Mouse (Mus musculus): ENCODE measurements around the gene Hoxd11. TPM values are rescaled to one million over a fixed set of nuclear protein-coding genes. Genes with fewer than 3 reads are reported as not detected.

Gene Hoxd11
- polyA plus RNA-seq, 1 experiment = 2.8 TPM

DNA sequence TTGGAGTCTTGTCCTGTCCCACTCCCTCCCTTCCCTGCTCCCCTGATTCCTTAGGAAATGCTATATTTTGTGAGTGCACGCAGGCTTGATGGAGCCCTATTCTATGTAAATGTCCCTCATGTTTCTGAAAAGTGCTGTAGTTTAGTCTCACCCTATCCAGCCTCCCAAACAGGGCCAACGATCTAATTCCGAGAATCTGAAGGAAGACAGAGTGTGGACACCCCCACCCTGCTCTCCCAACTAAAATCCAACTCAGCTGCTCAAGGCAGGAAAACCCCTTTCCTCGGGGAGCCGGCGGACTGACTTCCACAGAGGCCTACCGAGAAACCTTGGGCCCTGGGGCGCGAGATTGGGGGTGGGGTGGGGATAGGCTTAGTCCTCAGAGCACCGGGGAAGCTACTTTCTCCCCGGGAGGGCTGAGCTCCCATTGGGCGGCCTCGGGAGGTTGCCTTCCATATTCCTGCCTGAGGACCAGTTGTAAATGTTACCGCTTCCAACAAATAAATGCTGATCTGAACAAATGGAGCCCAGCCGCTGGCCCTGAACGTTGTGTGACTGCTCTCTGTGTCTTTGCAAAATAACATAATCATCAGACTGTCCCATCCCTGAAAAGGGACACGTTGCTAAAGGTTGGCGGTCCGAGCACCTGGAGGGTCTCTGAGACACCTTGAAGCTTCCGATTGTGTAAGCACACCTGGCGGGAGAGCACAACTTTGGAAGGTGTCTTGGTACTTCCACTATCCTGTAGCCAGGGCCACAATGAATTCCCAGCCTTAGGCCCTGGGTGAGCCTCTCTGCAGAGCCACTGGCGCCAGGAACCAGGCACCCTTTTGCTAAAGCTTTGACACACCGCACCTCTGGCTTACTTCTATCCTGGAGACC lies 20.5 kb downstream of the Hoxd11 start:
- TF ChIP-seq POLR2A (IDR thresholded peaks at IDR 0.05; ENCODE audit: low read depth, low read length) (no peak), CTCF (IDR thresholded peaks at IDR 0.05; ENCODE audit: borderline replicate concordance, insufficient read depth, low read length) (no peak)
- Histone ChIP-seq H3K4me3 (ENCODE audit: insufficient read depth, low read length) (no peak overlapping the region), H3K4me1 (ENCODE audit: control insufficient read depth, insufficient read depth, low read length) (no peaks in the 10 kb centered on the region), H3K27ac (ENCODE audit: insufficient read depth, low read length) (no peak overlapping the region)

DNA sequence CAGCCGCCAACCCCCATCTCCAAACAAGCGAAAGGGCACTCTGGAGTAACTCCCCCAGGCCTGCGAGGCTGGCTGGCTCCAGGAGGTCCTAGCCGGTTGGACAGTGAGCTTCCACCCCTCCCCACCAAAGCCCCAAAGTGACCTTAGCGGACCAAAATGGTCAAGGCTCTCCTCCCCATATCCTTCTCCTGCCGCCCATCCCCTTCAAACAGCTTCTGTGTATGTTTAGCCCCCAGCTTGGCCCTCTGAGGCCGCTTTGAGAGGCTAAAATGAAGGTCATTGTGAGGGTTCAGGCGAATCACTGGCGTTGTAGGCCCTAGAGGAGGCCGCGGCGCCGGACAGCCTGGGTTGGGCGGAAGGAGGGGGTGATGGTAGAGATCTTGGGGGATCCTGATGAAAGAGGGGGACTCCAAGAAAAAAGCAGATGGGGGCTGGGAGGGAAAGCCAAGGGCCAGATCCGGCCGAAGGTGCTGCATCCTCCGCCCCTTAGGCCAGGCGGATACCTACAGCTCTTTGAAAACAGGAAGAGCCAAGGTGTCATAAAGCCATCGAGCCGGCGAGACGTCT lies 21.3 kb downstream of the Hoxd11 start:
- no peaks in the 10 kb centered on the region for H3K4me1 ChIP-seq (ENCODE audit: control insufficient read depth, insufficient read depth, low read length)
- no peak overlapping the region for H3K4me3 ChIP-seq (ENCODE audit: insufficient read depth, low read length)
- TF ChIP-seq POLR2A (IDR thresholded peaks at IDR 0.05; ENCODE audit: low read depth, low read length) = no peak
- no peak for TF ChIP-seq CTCF (IDR thresholded peaks at IDR 0.05; ENCODE audit: borderline replicate concordance, insufficient read depth, low read length)
- H3K27ac ChIP-seq (ENCODE audit: insufficient read depth, low read length) = no peak overlapping the region

GRCm38 (mm10) chr2:74701949-74702819 lies 22.8 kb downstream of the Hoxd11 start:
- Histone ChIP-seq H3K4me3 (ENCODE audit: insufficient read depth, low read length) (no peak overlapping the region), H3K4me1 (ENCODE audit: control insufficient read depth, insufficient read depth, low read length) (no peaks in the 10 kb centered on the region), H3K27ac (ENCODE audit: insufficient read depth, low read length) (no peak overlapping the region)
- TF ChIP-seq CTCF (IDR thresholded peaks at IDR 0.05; ENCODE audit: borderline replicate concordance, insufficient read depth, low read length) (peak; percentile 77), POLR2A (IDR thresholded peaks at IDR 0.05; ENCODE audit: low read depth, low read length) (no peak)

DNA sequence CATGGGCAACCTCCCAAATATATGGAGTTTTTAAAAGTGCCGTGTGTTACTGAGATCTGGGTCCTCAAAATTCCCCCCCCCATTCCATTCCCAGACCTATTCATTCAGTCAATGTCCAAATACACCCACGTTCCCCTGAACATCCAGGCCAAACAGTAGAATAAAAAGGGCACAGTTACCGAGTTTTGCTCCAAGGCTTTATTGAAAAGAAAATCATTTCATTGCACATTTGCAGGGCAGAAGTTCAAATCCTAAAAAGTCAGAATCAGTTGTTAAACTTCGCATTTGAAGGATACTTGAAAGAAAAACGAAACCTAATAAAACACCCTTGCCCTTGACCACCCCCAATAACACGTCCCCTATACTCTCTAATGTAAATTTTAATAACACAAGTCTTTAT lies 23.5 kb downstream of the Hoxd11 start:
- Histone ChIP-seq H3K4me1 (ENCODE audit: control insufficient read depth, insufficient read depth, low read length) (no peaks in the 10 kb centered on the region), H3K4me3 (ENCODE audit: insufficient read depth, low read length) (no peak overlapping the region), H3K27ac (ENCODE audit: insufficient read depth, low read length) (no peak overlapping the region)
- TF ChIP-seq POLR2A (IDR thresholded peaks at IDR 0.05; ENCODE audit: low read depth, low read length) (no peak), CTCF (IDR thresholded peaks at IDR 0.05; ENCODE audit: borderline replicate concordance, insufficient read depth, low read length) (no peak)

DNA sequence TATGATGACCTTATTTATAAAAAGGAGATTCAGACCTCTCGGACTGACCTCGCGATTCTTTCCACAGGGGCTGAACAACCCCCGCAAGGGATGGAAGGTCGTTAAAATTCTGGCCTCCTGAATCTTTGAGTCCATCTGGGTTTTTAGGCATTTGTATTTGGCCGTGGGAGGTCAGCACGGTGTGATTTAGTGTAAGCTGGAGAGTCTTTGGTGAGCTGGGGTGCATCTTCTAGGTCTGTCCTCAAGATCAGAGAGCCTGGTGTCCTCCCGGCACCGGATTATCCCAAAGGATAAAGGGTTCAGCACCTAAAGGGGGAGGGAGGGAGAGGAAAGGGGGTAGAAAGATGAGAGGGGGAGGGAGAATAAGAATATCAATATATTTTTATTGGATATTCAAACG lies 24.0 kb downstream of the Hoxd11 start:
- Histone ChIP-seq H3K4me3 (ENCODE audit: insufficient read depth, low read length) (no peak overlapping the region), H3K4me1 (ENCODE audit: control insufficient read depth, insufficient read depth, low read length) (no peaks in the 10 kb centered on the region), H3K27ac (ENCODE audit: insufficient read depth, low read length) (no peak overlapping the region)
- TF ChIP-seq POLR2A (IDR thresholded peaks at IDR 0.05; ENCODE audit: low read depth, low read length) (no peak), CTCF (IDR thresholded peaks at IDR 0.05; ENCODE audit: borderline replicate concordance, insufficient read depth, low read length) (no peak)

GRCm38 (mm10) chr2:74703720-74704392 lies 24.5 kb downstream of the Hoxd11 start:
- peak overlapping the region; percentile 33; the same call in 1 of the 2 replicates for H3K4me3 ChIP-seq (ENCODE audit: insufficient read depth, low read length)
- TF ChIP-seq CTCF (IDR thresholded peaks at IDR 0.05; ENCODE audit: borderline replicate concordance, insufficient read depth, low read length) = no peak
- no peak; the same call in 1 of the 2 replicates for TF ChIP-seq POLR2A (IDR thresholded peaks at IDR 0.05; ENCODE audit: low read depth, low read length)
- peak overlapping the region; percentile 41; the same call in 1 of the 2 replicates for H3K27ac ChIP-seq (ENCODE audit: insufficient read depth, low read length)
- no peaks in the 10 kb centered on the region for H3K4me1 ChIP-seq (ENCODE audit: control insufficient read depth, insufficient read depth, low read length)

- Histone ChIP-seq H3K27ac (ENCODE audit: insufficient read depth, low read length) (peak within 1 kb of the TSS; percentile 41; the same call in 1 of the 2 replicates), H3K4me1 (ENCODE audit: control insufficient read depth, insufficient read depth, low read length) (no peaks in the 10 kb centered on the region), H3K4me3 (ENCODE audit: insufficient read depth, low read length) (peak within 1 kb of the TSS; percentile 33)
- TF ChIP-seq CTCF (IDR thresholded peaks at IDR 0.05; ENCODE audit: borderline replicate concordance, insufficient read depth, low read length) (no peak), POLR2A (IDR thresholded peaks at IDR 0.05; ENCODE audit: low read depth, low read length) (no peak)
Observed at GRCm38 (mm10) chr2:74704393-74704998, 25.1 kb downstream of the Hoxd11 start, which contains the start of gene Hoxd8. Gene Hoxd8 (plus strand): TSS chr2:74704615.

DNA sequence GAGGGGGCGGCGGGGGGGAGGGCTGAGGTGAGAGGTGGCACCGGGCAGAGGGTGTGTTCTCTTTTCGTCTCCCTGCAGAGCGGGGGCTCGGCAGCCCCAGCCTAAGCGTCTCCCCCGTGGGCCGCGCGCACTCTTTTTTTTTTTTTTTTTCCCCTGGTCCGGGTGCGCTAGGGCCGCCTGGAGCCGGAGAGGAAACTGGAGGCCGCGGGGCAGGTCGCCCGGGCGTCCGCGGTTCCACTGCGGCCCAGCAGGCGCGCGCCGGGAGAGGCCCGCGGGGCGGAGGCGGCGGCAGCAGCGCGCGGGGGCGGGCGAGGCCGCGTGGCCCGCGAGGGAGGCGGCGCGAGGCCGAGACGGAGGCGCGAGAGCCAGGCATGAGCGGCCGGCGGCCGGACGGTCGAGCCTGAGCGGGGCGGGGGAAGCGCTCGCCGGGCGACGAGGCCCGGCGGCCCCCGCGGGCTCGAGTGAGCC lies 25.7 kb downstream of the Hoxd11 start:
- Histone ChIP-seq H3K4me3 (ENCODE audit: insufficient read depth, low read length) (peak overlapping the region; percentile 33), H3K4me1 (ENCODE audit: control insufficient read depth, insufficient read depth, low read length) (no peaks in the 10 kb centered on the region), H3K27ac (ENCODE audit: insufficient read depth, low read length) (peak overlapping the region; percentile 28; the same call in 1 of the 2 replicates)
- no peak for TF ChIP-seq CTCF (IDR thresholded peaks at IDR 0.05; ENCODE audit: borderline replicate concordance, insufficient read depth, low read length)
